Mouse (Mus musculus) intestine, embryonic 16.5 days (tissue): ENCODE data around the gene Zcchc4. TPM values are rescaled to one million over a fixed set of nuclear protein-coding genes. Genes with fewer than 3 reads are reported as not detected.

Experiments
- ATAC-seq: fragments of 200-750 bp; cut with Nextera tagmentation; 2 replicates; pipeline ENCODE4 v1.8.0; 2017; ENCODE audit warnings: moderate TSS enrichment, moderate library complexity
- H3K27ac ChIP-seq: fragments of 300-500 bp; sonication (generic); 2 replicates; pipeline ENCODE4 v1.5.1; 2014; ENCODE audit warnings: mild to moderate bottlenecking, low read length
- H3K27me3 ChIP-seq: fragments of 300-500 bp; sonication (generic); replicated peaks from 2 replicates; pipeline ENCODE4 v1.6.1; 2014; ENCODE audit warnings: low read length, control low read depth, mixed read lengths; ENCODE audit not compliant: control insufficient read depth, insufficient read depth
- H3K36me3 ChIP-seq: fragments of 300-500 bp; sonication (generic); 2 replicates; pipeline ENCODE4 v1.6.1; 2014; ENCODE audit warnings: low read length, control low read depth; ENCODE audit not compliant: control insufficient read depth, insufficient read depth
- H3K4me1 ChIP-seq: fragments of 300-500 bp; sonication (generic); 2 replicates; pipeline ENCODE4 v1.6.1; 2014; ENCODE audit warnings: low read length, control low read depth, mixed read lengths; ENCODE audit not compliant: control insufficient read depth, insufficient read depth
- H3K4me2 ChIP-seq: fragments of 300-500 bp; sonication (generic); 2 replicates; pipeline ENCODE4 v1.6.1; 2014; ENCODE audit warnings: low read depth, low read length, control low read depth
- H3K4me3 ChIP-seq: fragments of 300-500 bp; sonication (generic); 2 replicates; pipeline ENCODE4 v1.5.1; 2014; ENCODE audit warnings: mild to moderate bottlenecking, low read length
- H3K9ac ChIP-seq: fragments of 300-500 bp; sonication (generic); 2 replicates; pipeline ENCODE4 v1.6.1; 2014; ENCODE audit warnings: low read depth, low read length
- H3K9me3 ChIP-seq: fragments of 300-500 bp; sonication (generic); 2 replicates; pipeline ENCODE4 v1.6.1; 2016; ENCODE audit warnings: low read length, control low read depth; ENCODE audit not compliant: control insufficient read depth
- WGBS: fragments of 180-500 bp; shearing (Covaris S2); extraction: QIAGEN DNeasy Blood & Tissue Kit; methylation state at CpG from one replicate; pipeline ENCODE4 v1.1.7; 2014; 5-methylcytosine and 5-hydroxymethylcytosine counted together
- polyA plus RNA-seq: library from polyadenylated mRNA; unstranded; fragments of >200 nt; fragmentation: Nextera tagmentation; extraction: Ambion mirVana; gene quantifications from 2 replicates; pipeline ENCODE4 v1.2.1, GENCODE M21; 2015

Gene Zcchc4
- polyA plus RNA-seq, 1 experiment from 2014 or later: 11.6 TPM

DNA sequence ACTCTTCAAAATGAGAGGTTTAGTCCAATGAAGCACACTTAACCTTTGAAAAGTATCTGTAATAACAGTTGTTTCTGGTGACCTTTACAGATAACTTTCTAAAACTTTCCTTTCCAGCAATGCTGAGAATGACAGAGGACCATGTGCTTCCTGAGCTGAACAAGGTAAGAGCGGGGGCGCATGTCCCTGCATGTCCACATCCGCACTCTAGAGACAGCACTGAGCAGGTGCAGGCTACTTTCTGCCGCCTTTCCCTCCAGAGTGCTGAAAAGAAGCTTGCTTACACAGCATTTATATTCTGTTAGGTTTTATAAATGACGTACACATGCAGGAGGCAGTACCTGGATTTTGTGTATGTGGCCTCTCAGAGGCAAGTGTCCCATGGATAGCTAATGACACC is 80.5 kb downstream of the Zcchc4 start:
- H3K4me1 ChIP-seq: no peaks in the 10 kb centered on the region
- H3K4me2 ChIP-seq: no peak overlapping the region
- H3K27ac ChIP-seq: no peak overlapping the region
- ATAC-seq: no peak
- no peaks in the 10 kb centered on the region for H3K27me3 ChIP-seq
- no peak overlapping the region for H3K9ac ChIP-seq
- peaks cover 19% of the 10 kb centered on the region for H3K36me3 ChIP-seq
- 95% methylated on average over 5 of the region's 5 CpGs for WGBS
- H3K9me3 ChIP-seq: no peaks in the 10 kb centered on the region
- no peak overlapping the region for H3K4me3 ChIP-seq

DNA sequence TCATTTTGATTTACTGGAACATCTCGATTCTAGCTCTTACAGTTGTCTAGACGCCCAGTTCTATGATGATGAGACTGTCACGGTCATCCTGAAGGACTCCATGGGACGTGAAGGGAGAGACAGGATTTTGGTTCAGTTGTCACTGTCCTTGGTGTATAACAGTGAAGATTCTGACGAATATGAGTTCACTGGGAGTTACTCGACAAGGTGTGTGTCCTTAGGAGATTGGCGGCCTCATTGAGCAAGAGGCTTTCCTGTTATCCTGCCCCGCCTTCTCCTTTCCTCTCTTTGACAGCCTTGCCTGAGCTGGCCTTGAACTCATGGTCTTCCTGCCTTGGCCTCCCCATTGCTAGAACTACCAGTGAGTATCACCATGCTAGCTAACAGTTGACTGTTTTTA is 89.2 kb downstream of the Zcchc4 start:
- Histone ChIP-seq H3K27ac (no peak overlapping the region), H3K36me3 (peaks cover 26% of the 10 kb centered on the region), H3K4me1 (0 out of 2 replicates have a peak, but pooled peaks cover 3% of the 10 kb centered on the region), H3K4me2 (no peak overlapping the region), H3K9me3 (no peaks in the 10 kb centered on the region), H3K27me3 (no peaks in the 10 kb centered on the region), H3K9ac (no peak overlapping the region), H3K4me3 (no peak overlapping the region)
- WGBS: 83% methylated on average over 8 of the region's 8 CpGs
- ATAC-seq: no peak

DNA sequence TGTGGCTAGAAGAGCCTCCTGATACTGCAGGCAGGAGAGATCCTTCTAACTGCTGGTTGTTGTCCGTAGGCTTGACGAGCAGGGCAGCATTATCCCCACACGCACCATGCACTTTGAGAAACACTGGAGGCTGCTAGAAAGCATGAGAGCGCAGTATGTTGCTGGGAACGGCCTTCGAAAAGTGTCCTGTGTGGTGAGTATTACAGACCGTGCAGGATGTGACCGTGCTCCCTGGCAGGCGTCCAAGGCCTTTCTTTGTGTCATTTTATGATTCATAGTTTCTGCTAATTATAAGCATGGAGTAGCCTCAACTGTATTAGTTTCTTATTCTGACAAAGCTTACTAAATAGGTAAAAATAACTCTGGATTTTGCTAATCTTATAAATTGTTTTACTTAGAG is 90.6 kb downstream of the Zcchc4 start:
- Histone ChIP-seq H3K4me3 (no peak overlapping the region), H3K4me2 (no peak overlapping the region), H3K4me1 (0 out of 2 replicates have a peak, but pooled peaks cover 3% of the 10 kb centered on the region), H3K27ac (no peak overlapping the region), H3K36me3 (peaks cover 24% of the 10 kb centered on the region), H3K27me3 (no peaks in the 10 kb centered on the region), H3K9ac (no peak overlapping the region), H3K9me3 (no peaks in the 10 kb centered on the region)
- WGBS: 54% methylated on average over 9 of the region's 9 CpGs
- peak; percentile 52; the same call in 1 of the 2 replicates for ATAC-seq

DNA sequence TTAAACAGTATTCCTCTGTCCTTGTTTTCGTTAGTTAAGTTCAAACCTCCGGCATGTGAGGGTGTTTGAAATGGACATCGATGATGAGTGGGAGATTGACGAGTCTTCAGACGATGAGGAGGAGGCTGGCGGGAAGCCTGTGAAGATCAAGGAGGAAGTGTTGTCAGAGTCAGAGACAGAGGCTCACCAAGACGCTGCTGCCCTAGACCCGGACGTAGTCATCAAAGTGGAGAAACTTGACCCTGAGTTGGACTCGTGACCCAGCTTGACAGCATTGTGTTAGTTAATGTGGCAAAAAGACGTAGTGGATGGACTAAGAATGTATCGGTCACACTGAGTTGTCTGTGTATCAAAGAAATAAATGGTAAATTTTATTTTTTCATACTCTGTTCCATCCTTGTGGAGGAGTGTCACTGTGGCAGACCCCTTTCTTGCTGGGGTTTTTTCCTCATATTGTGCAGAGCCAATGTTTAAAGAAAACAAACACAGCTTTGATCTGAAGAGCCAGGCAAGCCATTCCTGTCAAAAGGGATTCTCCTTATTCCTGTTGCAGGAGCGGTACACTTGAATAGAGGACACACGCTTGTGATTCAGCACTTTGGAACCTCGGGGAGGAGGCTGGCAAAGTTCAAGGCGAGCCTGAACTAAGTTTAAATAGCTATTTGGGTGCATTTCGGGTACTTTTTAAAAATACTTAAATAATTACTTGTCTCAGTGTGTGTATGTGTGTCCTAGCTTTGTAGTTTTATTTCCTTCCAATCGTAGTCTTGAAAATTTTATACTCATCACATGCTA is 91.3 kb downstream of the Zcchc4 start:
- Histone ChIP-seq H3K27me3 (no peaks in the 10 kb centered on the region), H3K9ac (no peak overlapping the region), H3K4me2 (no peak overlapping the region), H3K9me3 (no peaks in the 10 kb centered on the region), H3K4me1 (0 out of 2 replicates have a peak, but pooled peaks cover 3% of the 10 kb centered on the region), H3K4me3 (no peak overlapping the region), H3K27ac (no peak overlapping the region), H3K36me3 (peaks cover 24% of the 10 kb centered on the region; the same call in 1 of the 2 replicates)
- WGBS: 87% methylated on average over 18 of the region's 18 CpGs
- no peak for ATAC-seq

- 79% methylated on average over 12 of the region's 12 CpGs for WGBS
- Histone ChIP-seq H3K4me1 (0 out of 2 replicates have a peak, but pooled peaks cover 3% of the 10 kb centered on the region), H3K4me2 (no peak overlapping the region), H3K9me3 (no peaks in the 10 kb centered on the region), H3K9ac (no peak overlapping the region), H3K4me3 (no peak overlapping the region), H3K36me3 (peaks cover 14% of the 10 kb centered on the region; the same call in 1 of the 2 replicates), H3K27ac (no peak overlapping the region), H3K27me3 (no peaks in the 10 kb centered on the region)
- no peak for ATAC-seq
These were observed 93.9 kb downstream of the Zcchc4 start for GRCm38 (mm10) chr5:52868918-52869703.

DNA sequence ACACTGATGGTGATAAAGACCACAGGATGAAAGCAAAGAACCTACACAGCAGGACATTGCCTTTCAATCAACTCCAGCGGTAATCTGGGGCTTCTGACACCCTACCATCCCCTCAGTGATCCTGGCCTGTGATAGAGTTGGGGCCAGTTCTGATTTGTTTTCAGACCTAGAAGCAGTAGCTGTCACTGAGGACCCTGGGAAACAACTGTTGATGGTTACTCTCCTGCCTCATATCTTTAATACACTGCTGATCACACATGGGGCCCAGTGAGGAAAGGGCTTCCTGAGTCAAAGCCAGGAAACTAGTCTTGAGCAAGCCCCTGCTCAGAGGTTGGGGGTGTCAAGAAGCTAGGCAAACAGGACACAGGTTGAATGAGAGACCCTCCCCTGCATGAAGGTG is 96.3 kb downstream of the Zcchc4 start:
- no peak overlapping the region for H3K9ac ChIP-seq
- peaks cover 7% of the 10 kb centered on the region; the same call in 1 of the 2 replicates for H3K36me3 ChIP-seq
- ATAC-seq: no peak
- no peaks in the 10 kb centered on the region for H3K9me3 ChIP-seq
- 31% methylated on average over 1 of the region's 1 CpGs for WGBS
- no peak overlapping the region for H3K4me3 ChIP-seq
- no peak overlapping the region for H3K27ac ChIP-seq
- no peak overlapping the region for H3K4me2 ChIP-seq
- H3K27me3 ChIP-seq: no peaks in the 10 kb centered on the region
- no peaks in the 10 kb centered on the region for H3K4me1 ChIP-seq

GRCm38 (mm10) chr5:52871986-52872385 is 96.8 kb downstream of the Zcchc4 start:
- H3K27ac ChIP-seq: no peak overlapping the region
- H3K4me2 ChIP-seq: no peak overlapping the region
- no peaks in the 10 kb centered on the region for H3K4me1 ChIP-seq
- no peak overlapping the region for H3K4me3 ChIP-seq
- H3K9me3 ChIP-seq: no peaks in the 10 kb centered on the region
- WGBS: 87% methylated on average over 13 of the region's 13 CpGs
- ATAC-seq: no peak
- no peak overlapping the region for H3K9ac ChIP-seq
- H3K36me3 ChIP-seq: peaks cover 7% of the 10 kb centered on the region; the same call in 1 of the 2 replicates
- no peaks in the 10 kb centered on the region for H3K27me3 ChIP-seq

Other genes starting within 250 kb of the Zcchc4 start
- gene Lgi2, start 208.9 kb upstream of the Zcchc4 start, polyA plus RNA-seq: 2.9 and 4.1 TPM in 2 replicates
- 11.9 and 12.9 TPM in 2 replicates for gene Sepsecs, start 105.7 kb upstream of the Zcchc4 start, polyA plus RNA-seq
- 15.5 and 20.2 TPM in 2 replicates for gene Pi4k2b, start 33.8 kb upstream of the Zcchc4 start, polyA plus RNA-seq
- 69.6 and 76.3 TPM in 2 replicates for gene Anapc4, start 58.6 kb downstream of the Zcchc4 start, polyA plus RNA-seq